8 mouse cellular contexts compared by ENCODE assay signal in the genomic region with DNA sequence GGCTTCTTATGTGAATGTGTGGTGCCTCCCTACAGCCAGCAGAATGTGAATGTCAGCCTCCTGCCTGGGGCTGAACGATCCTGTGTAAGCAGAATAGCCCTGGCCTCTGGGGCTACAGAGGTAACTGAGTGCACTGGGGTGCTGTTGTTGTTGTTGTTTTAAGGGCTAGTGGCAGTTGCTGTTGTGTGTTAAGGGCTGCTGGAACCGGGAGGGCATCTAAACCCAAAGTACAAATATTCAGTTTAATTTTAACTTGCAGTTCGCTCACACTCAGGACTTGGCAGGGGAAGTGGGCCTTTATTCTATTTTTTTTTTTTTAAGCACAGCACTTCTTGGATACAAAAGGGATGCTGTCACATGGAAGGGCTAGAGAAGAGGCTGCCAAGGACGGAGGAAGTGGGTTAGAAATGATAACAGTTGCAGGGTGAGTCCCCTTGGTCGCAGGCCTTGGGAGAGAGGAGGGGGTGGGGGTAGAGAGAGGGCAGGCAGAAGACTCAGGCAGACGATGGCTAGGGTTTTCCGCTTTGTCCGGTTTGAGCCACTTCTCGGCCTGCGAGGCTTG. TPM values are rescaled to one million over a fixed set of nuclear protein-coding genes. Genes with fewer than 3 reads are reported as not detected.
DNase-seq lines count a peak whose midpoint lies in the region; ATAC-seq and TF ChIP-seq lines count a peak whose summit lies in the region.

No protein-coding gene starts in this region.

- TF ChIP-seq POLR2A in small intestine, adult 2 months (IDR thresholded peaks at IDR 0.05; ENCODE audit: low read depth, low read length) = no peak

- 37% methylated on average over 10 of the region's 10 CpGs for WGBS in forebrain, embryonic 14.5 days
- WGBS in kidney, embryonic 16.5 days = 33% methylated on average over 10 of the region's 10 CpGs
- WGBS in small intestine, adult 2 months = 42% methylated on average over 10 of the region's 10 CpGs

- H3K36me3 ChIP-seq in E14TG2a.4 (ENCODE audit: insufficient read depth, low read length) = peaks cover 63% of the 10 kb centered on the region
- H3K36me3 ChIP-seq in forebrain, embryonic 14.5 days (ENCODE audit: control insufficient read depth, insufficient read depth, low read length) = peaks cover 8% of the 10 kb centered on the region
- H3K36me3 ChIP-seq in kidney, embryonic 16.5 days (ENCODE audit: insufficient read depth, low read length) = peaks cover 6% of the 10 kb centered on the region; the same call in 1 of the 2 replicates
- peaks cover 3% of the 10 kb centered on the region; the same call in 1 of the 2 replicates for H3K36me3 ChIP-seq in small intestine, adult 2 months (ENCODE audit: control insufficient read depth, insufficient read depth, low read length)

- no peaks in the 10 kb centered on the region for H3K27me3 ChIP-seq in E14TG2a.4 (ENCODE audit: insufficient read depth, low read length)
- no peaks in the 10 kb centered on the region for H3K27me3 ChIP-seq in forebrain, embryonic 14.5 days (replicated peaks; ENCODE audit: control insufficient read depth, insufficient read depth, low read length)
- no peaks in the 10 kb centered on the region for H3K27me3 ChIP-seq in kidney, embryonic 16.5 days (ENCODE audit: insufficient read depth, low read length)
- H3K27me3 ChIP-seq in small intestine, adult 2 months (ENCODE audit: control insufficient read depth, insufficient read depth, low read length) = no peaks in the 10 kb centered on the region

- no peaks in the 10 kb centered on the region for H3K9me3 ChIP-seq in E14TG2a.4 (ENCODE audit: low read length)
- H3K9me3 ChIP-seq in forebrain, embryonic 14.5 days (replicated peaks; ENCODE audit: control insufficient read depth, low read length) = no peaks in the 10 kb centered on the region
- H3K9me3 ChIP-seq in kidney, embryonic 16.5 days (ENCODE audit: low read length) = no peaks in the 10 kb centered on the region

- H3K4me2 ChIP-seq in forebrain, embryonic 14.5 days (ENCODE audit: low read length) = no peak overlapping the region
- no peak overlapping the region; the same call in 1 of the 2 replicates for H3K4me2 ChIP-seq in kidney, embryonic 16.5 days (replicated peaks; ENCODE audit: low read depth, low read length)

- ATAC-seq in forebrain, embryonic 14.5 days = no peak
- ATAC-seq in kidney, embryonic 16.5 days (ENCODE audit: low FRiP score, low TSS enrichment) = no peak

- H3K4me1 ChIP-seq in E14TG2a.4 (replicated peaks; ENCODE audit: low read depth, low read length) = peaks cover 97% of the 10 kb centered on the region
- peaks cover 55% of the 10 kb centered on the region for H3K4me1 ChIP-seq in forebrain, embryonic 14.5 days (ENCODE audit: control insufficient read depth, insufficient read depth, low read length)
- H3K4me1 ChIP-seq in kidney, embryonic 16.5 days (ENCODE audit: insufficient read depth, low read length) = peaks cover 86% of the 10 kb centered on the region
- peaks cover 20% of the 10 kb centered on the region for H3K4me1 ChIP-seq in small intestine, adult 2 months (ENCODE audit: control insufficient read depth, insufficient read depth, insufficient read length, low read length)

- no peak overlapping the region for H3K9ac ChIP-seq in forebrain, embryonic 14.5 days (ENCODE audit: low read length)
- H3K9ac ChIP-seq in kidney, embryonic 16.5 days (replicated peaks; ENCODE audit: low read length) = peak overlapping the region; percentile 39; the same call in 1 of the 2 replicates

- peak overlapping the region; percentile 59 for H3K4me3 ChIP-seq in E14TG2a.4 (replicated peaks; ENCODE audit: low read length)
- H3K4me3 ChIP-seq in forebrain, embryonic 14.5 days (ENCODE audit: low read depth, low read length) = no peak overlapping the region
- H3K4me3 ChIP-seq in kidney, embryonic 16.5 days (ENCODE audit: low read length) = no peak overlapping the region
- no peak overlapping the region for H3K4me3 ChIP-seq in small intestine, adult 2 months (ENCODE audit: low read depth, low read length)

- no peak for TF ChIP-seq CTCF in E14TG2a.4 (conservative IDR thresholded peaks at IDR 0.05; ENCODE audit: low read length)
- no peak for TF ChIP-seq CTCF in small intestine, adult 2 months (IDR thresholded peaks at IDR 0.05; ENCODE audit: extremely low read depth, insufficient read length, insufficient replicate concordance, low read depth, low read length)

- DNase-seq in cerebellum, postnatal 10 days = peak; percentile 53 to 55
- DNase-seq in cerebellum, adult 11-12 months = no peak
- DNase-seq in forebrain, embryonic 14.5 days (ENCODE audit: low spot score) = peak; percentile 50
- no peak for DNase-seq in layer of hippocampus, adult 9-11 months
- DNase-seq in spleen, postnatal 10 days (ENCODE audit: low spot score in 2 of 2) = no peak

- H3K27ac ChIP-seq in forebrain, embryonic 14.5 days (ENCODE audit: low read depth, low read length) = peak overlapping the region; percentile 40; the same call in 1 of the 2 replicates
- peak overlapping the region; percentile 90 for H3K27ac ChIP-seq in kidney, embryonic 16.5 days (ENCODE audit: low read length)
- peak overlapping the region; percentile 34; the same call in 1 of the 2 replicates for H3K27ac ChIP-seq in small intestine, adult 2 months (ENCODE audit: insufficient read depth, low read depth, low read length)

RNA-seq across cellular contexts. Expression of a gene that starts 26.5 kb away (rescaled TPM):
- polyA plus RNA-seq in forebrain, embryonic 14.5 days (2014; fragmentation: Nextera tagmentation; extraction: Ambion mirVana) = 115 and 118 TPM in 2 replicates
- 196 and 238 TPM in 2 replicates for polyA plus RNA-seq in kidney, embryonic 16.5 days (2015; fragmentation: Nextera tagmentation; extraction: Ambion mirVana)
- 2.4 and 4.7 TPM in 2 replicates for polyA plus RNA-seq in small intestine, adult 2 months (2012; rRNA removed)

Comparison
In these comparisons a context has a peak if more than half of its experiments do, and no peak if none do; other contexts are left out.
1. DNase-seq: peak in cerebellum, postnatal 10 days (2 of 2) and forebrain, embryonic 14.5 days (single experiment); none in cerebellum, adult 11-12 months (single experiment), layer of hippocampus, adult 9-11 months (single experiment) and spleen, postnatal 10 days (0 of 2).
2. H3K27ac ChIP-seq: peak in every context shown above with its lines; median percentile 90 in kidney, embryonic 16.5 days; 40 in forebrain, embryonic 14.5 days; 34 in small intestine, adult 2 months.
3. RNA of a gene that starts 26.5 kb away (polyA plus RNA-seq): 196 to 238 TPM in kidney, embryonic 16.5 days and 115 to 118 TPM in forebrain, embryonic 14.5 days; 2.4 to 4.7 TPM in small intestine, adult 2 months; every median in the first group is over 10 times any median in the second.